Mouse (Mus musculus): ENCODE measurements around the gene Gse1. TPM values are rescaled to one million over a fixed set of nuclear protein-coding genes. Genes with fewer than 3 reads are reported as not detected.
A peak's percentile ranks its signal among the peaks of the same experiment; 100 is the strongest.

Gene Gse1
- polyA plus RNA-seq, 3 experiments from 2014 or later: 2.0 to 4.0 (median 3.2) TPM

- ATAC-seq: no peak
Observed at GRCm38 (mm10) chr8:120464585-120464937, 236.3 kb downstream of the Gse1 start.

GRCm38 (mm10) chr8:120465710-120466109 is 237.5 kb downstream of the Gse1 start:
- no peak for ATAC-seq

GRCm38 (mm10) chr8:120466266-120466665 is 238.0 kb downstream of the Gse1 start:
- ATAC-seq: no peak

- ATAC-seq: no peak
Observed at GRCm38 (mm10) chr8:120467598-120467997, 239.3 kb downstream of the Gse1 start.

GRCm38 (mm10) chr8:120470170-120470569 is 241.9 kb downstream of the Gse1 start:
- no peak for ATAC-seq

GRCm38 (mm10) chr8:120471166-120471565 is 242.9 kb downstream of the Gse1 start:
- no peak for ATAC-seq

GRCm38 (mm10) chr8:120471752-120472151 is 243.5 kb downstream of the Gse1 start:
- ATAC-seq: no peak

- no peak for ATAC-seq
Observed at GRCm38 (mm10) chr8:120472230-120472629, 244.0 kb downstream of the Gse1 start.

- no peak for ATAC-seq
Observed at GRCm38 (mm10) chr8:120473729-120474364, 245.6 kb downstream of the Gse1 start.

GRCm38 (mm10) chr8:120474496-120475235 is 246.4 kb downstream of the Gse1 start:
- ATAC-seq: no peak

GRCm38 (mm10) chr8:120475462-120476201 is 247.4 kb downstream of the Gse1 start:
- no peak for ATAC-seq

- no peak for ATAC-seq
Observed at GRCm38 (mm10) chr8:120476711-120477575, 248.7 kb downstream of the Gse1 start.

GRCm38 (mm10) chr8:120478754-120479153 is 250.5 kb downstream of the Gse1 start:
- ATAC-seq: no peak

GRCm38 (mm10) chr8:120479691-120480090 is 251.4 kb downstream of the Gse1 start:
- ATAC-seq: no peak

- no peak for ATAC-seq
Observed at GRCm38 (mm10) chr8:120482015-120482689, 253.9 kb downstream of the Gse1 start.

- ATAC-seq: no peak
Observed at GRCm38 (mm10) chr8:120484460-120484859, 256.2 kb downstream of the Gse1 start.

GRCm38 (mm10) chr8:120485116-120485515 is 256.9 kb downstream of the Gse1 start:
- no peak for ATAC-seq

- no peak for ATAC-seq
Observed at GRCm38 (mm10) chr8:120485551-120486476, 257.6 kb downstream of the Gse1 start.

- peak; percentile 59 for ATAC-seq
Observed at GRCm38 (mm10) chr8:120486477-120487376, 258.5 kb downstream of the Gse1 start.

GRCm38 (mm10) chr8:120487377-120487728 is 259.1 kb downstream of the Gse1 start:
- ATAC-seq: peak; percentile 3
